Mouse (Mus musculus): ENCODE measurements around the gene Shank2. TPM values are rescaled to one million over a fixed set of nuclear protein-coding genes. Genes with fewer than 3 reads are reported as not detected.

The Shank2 gene
- polyA plus RNA-seq, 1 experiment from 2014 or later: 0.60 TPM

DNA sequence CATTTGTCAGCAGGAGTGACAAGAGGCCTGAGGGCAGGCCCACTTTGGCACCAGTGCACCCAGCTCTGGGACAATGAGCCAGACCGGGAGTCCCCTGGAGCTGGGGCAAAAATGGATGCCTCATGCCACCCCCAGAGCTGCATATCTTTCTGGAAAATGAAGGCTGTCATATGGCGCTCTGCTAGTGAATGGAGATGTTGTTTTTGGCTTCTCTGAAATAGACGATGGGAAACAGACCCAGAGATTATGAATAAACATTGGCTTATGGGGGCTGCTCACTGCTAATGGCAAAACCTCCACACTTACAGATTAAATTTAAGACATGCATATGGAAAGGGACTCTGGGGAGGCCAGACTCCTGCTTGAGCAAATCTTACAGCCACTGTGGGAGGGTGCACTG lies 202.6 kb downstream of the Shank2 start:
- 74% methylated on average over 3 of the region's 3 CpGs for WGBS
- ATAC-seq (ENCODE audit: insufficient number of reproducible peaks, insufficient read depth, low FRiP score, low TSS enrichment, low read depth): no peak

GRCm38 (mm10) chr7:144205161-144205560 lies 203.4 kb downstream of the Shank2 start:
- H3K36me3 ChIP-seq: no peaks in the 10 kb centered on the region
- no peak overlapping the region for H3K4me2 ChIP-seq
- H3K9me3 ChIP-seq: no peaks in the 10 kb centered on the region
- H3K4me1 ChIP-seq (replicated peaks): no peaks in the 10 kb centered on the region
- H3K27ac ChIP-seq: no peak overlapping the region
- H3K9ac ChIP-seq (replicated peaks): no peak overlapping the region
- no peak for ATAC-seq (ENCODE audit: insufficient number of reproducible peaks, insufficient read depth, low FRiP score, low TSS enrichment, low read depth)
- no peak overlapping the region for H3K4me3 ChIP-seq (replicated peaks)
- WGBS: 86% methylated on average over 1 of the region's 1 CpGs
- H3K27me3 ChIP-seq: peaks cover 9% of the 10 kb centered on the region; the same call in 1 of the 2 replicates

More for the DNA sequence above, 202.6 kb downstream of the Shank2 start:
- Histone ChIP-seq H3K27ac (no peak overlapping the region), H3K27me3 (peaks cover 9% of the 10 kb centered on the region; the same call in 1 of the 2 replicates), H3K9ac (replicated peaks) (no peak overlapping the region), H3K36me3 (no peaks in the 10 kb centered on the region), H3K9me3 (no peaks in the 10 kb centered on the region), H3K4me1 (replicated peaks) (no peaks in the 10 kb centered on the region), H3K4me3 (replicated peaks) (no peak overlapping the region), H3K4me2 (no peak overlapping the region)

DNA sequence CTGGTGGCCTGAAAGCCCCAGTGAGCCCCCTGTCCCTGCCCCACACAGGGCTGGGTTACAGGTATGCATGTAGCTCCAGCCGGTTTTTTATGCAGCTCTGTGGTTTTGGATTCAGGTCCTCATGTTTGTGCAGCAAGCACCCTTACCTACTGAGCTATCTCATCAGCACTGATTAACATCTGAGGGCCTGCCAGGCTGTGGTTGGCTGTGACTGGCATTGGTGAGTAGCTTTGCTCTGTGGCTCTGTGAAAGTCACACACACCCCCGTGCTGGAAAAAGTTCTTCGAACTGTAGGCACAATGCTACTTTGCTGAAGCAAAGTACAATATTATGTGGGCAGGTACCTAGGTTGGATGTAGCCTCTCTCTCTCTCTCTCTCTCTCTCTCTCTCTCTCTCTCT lies 204.1 kb downstream of the Shank2 start:
- 88% methylated on average over 3 of the region's 3 CpGs for WGBS
- ATAC-seq (ENCODE audit: insufficient number of reproducible peaks, insufficient read depth, low FRiP score, low TSS enrichment, low read depth): no peak

GRCm38 (mm10) chr7:144206254-144206653 lies 204.5 kb downstream of the Shank2 start:
- Histone ChIP-seq H3K9ac (replicated peaks) (no peak overlapping the region), H3K27me3 (peaks cover 9% of the 10 kb centered on the region; the same call in 1 of the 2 replicates), H3K36me3 (no peaks in the 10 kb centered on the region), H3K9me3 (no peaks in the 10 kb centered on the region), H3K4me3 (replicated peaks) (no peak overlapping the region), H3K4me1 (replicated peaks) (no peaks in the 10 kb centered on the region), H3K27ac (no peak overlapping the region), H3K4me2 (no peak overlapping the region)
- ATAC-seq (ENCODE audit: insufficient number of reproducible peaks, insufficient read depth, low FRiP score, low TSS enrichment, low read depth): no peak
- 82% methylated on average over 5 of the region's 5 CpGs for WGBS

More for the DNA sequence above, 204.1 kb downstream of the Shank2 start:
- no peaks in the 10 kb centered on the region for H3K9me3 ChIP-seq
- H3K4me2 ChIP-seq: no peak overlapping the region
- peaks cover 9% of the 10 kb centered on the region; the same call in 1 of the 2 replicates for H3K27me3 ChIP-seq
- no peaks in the 10 kb centered on the region for H3K36me3 ChIP-seq
- H3K9ac ChIP-seq (replicated peaks): no peak overlapping the region
- no peak overlapping the region for H3K27ac ChIP-seq
- H3K4me3 ChIP-seq (replicated peaks): no peak overlapping the region
- no peaks in the 10 kb centered on the region for H3K4me1 ChIP-seq (replicated peaks)

DNA sequence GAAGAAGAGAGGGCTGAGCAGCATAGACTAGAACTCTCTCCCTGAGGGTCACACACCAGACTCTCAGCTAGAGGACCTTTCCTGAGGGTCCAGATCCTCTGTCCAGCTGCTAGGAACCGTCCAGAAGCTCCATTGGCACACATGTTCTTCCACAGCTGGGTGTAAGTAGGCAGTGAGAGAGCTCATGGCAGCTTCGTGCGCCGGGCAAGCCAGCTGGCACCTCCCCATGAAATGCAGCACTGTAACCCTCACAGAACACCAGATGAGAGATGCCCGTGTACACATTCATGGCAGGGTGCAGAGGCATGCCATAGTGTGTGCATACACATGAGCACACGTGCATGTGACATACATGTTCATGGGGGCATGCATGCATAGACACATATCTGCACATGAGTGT lies 205.4 kb downstream of the Shank2 start:
- Histone ChIP-seq H3K27me3 (peaks cover 9% of the 10 kb centered on the region; the same call in 1 of the 2 replicates), H3K4me1 (replicated peaks) (no peaks in the 10 kb centered on the region), H3K27ac (no peak overlapping the region), H3K36me3 (no peaks in the 10 kb centered on the region), H3K9me3 (no peaks in the 10 kb centered on the region), H3K4me3 (replicated peaks) (no peak overlapping the region), H3K4me2 (no peak overlapping the region), H3K9ac (replicated peaks) (no peak overlapping the region)
- ATAC-seq (ENCODE audit: insufficient number of reproducible peaks, insufficient read depth, low FRiP score, low TSS enrichment, low read depth): no peak
- 82% methylated on average over 6 of the region's 6 CpGs for WGBS

GRCm38 (mm10) chr7:144207849-144208248 lies 206.1 kb downstream of the Shank2 start:
- H3K27ac ChIP-seq: no peak overlapping the region
- 19% methylated on average over 7 of the region's 7 CpGs for WGBS
- no peak overlapping the region for H3K9ac ChIP-seq (replicated peaks)
- no peaks in the 10 kb centered on the region for H3K36me3 ChIP-seq
- H3K4me3 ChIP-seq (replicated peaks): no peak overlapping the region
- H3K4me2 ChIP-seq: no peak overlapping the region
- H3K4me1 ChIP-seq (replicated peaks): no peaks in the 10 kb centered on the region
- H3K9me3 ChIP-seq: no peaks in the 10 kb centered on the region
- peaks cover 9% of the 10 kb centered on the region; the same call in 1 of the 2 replicates for H3K27me3 ChIP-seq
- ATAC-seq (ENCODE audit: insufficient number of reproducible peaks, insufficient read depth, low FRiP score, low TSS enrichment, low read depth): no peak

GRCm38 (mm10) chr7:144208628-144209027 lies 206.9 kb downstream of the Shank2 start:
- H3K9me3 ChIP-seq: no peaks in the 10 kb centered on the region
- no peak overlapping the region for H3K4me3 ChIP-seq (replicated peaks)
- WGBS: 75% methylated on average over 1 of the region's 1 CpGs

DNA sequence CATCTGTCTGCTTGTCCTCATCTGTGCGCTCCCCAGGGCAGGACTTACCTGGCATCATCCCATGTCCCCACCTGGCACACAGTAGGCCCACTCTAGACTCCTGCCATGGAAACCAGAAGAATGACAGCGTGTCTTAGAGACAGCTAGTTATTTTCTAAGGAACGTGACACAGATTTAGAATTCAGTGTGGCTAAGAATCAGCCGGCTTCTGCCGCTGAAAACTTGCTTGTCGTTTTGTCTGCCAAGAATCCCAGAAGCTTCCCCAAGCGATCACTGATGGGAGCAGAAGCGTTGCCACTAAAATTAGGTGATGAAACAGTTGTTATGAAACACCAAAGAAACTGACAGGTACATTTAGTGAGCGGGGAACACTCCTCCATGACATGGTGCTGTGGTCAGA lies 208.8 kb downstream of the Shank2 start:
- no peak overlapping the region for H3K4me3 ChIP-seq (replicated peaks)
- no peak overlapping the region for H3K9ac ChIP-seq (replicated peaks)
- ATAC-seq (ENCODE audit: insufficient number of reproducible peaks, insufficient read depth, low FRiP score, low TSS enrichment, low read depth): no peak
- peaks cover 9% of the 10 kb centered on the region; the same call in 1 of the 2 replicates for H3K27me3 ChIP-seq
- no peaks in the 10 kb centered on the region for H3K4me1 ChIP-seq (replicated peaks)
- 88% methylated on average over 9 of the region's 9 CpGs for WGBS
- H3K36me3 ChIP-seq: no peaks in the 10 kb centered on the region
- H3K27ac ChIP-seq: no peak overlapping the region
- no peaks in the 10 kb centered on the region for H3K9me3 ChIP-seq
- no peak overlapping the region for H3K4me2 ChIP-seq

More at GRCm38 (mm10) chr7:144208628-144209027, 206.9 kb downstream of the Shank2 start:
- H3K4me1 ChIP-seq (replicated peaks): no peaks in the 10 kb centered on the region
- no peak for ATAC-seq (ENCODE audit: insufficient number of reproducible peaks, insufficient read depth, low FRiP score, low TSS enrichment, low read depth)
- no peak overlapping the region for H3K27ac ChIP-seq
- H3K36me3 ChIP-seq: no peaks in the 10 kb centered on the region
- no peak overlapping the region for H3K4me2 ChIP-seq
- H3K9ac ChIP-seq (replicated peaks): no peak overlapping the region
- peaks cover 9% of the 10 kb centered on the region; the same call in 1 of the 2 replicates for H3K27me3 ChIP-seq

GRCm38 (mm10) chr7:144212694-144213093 lies 211.0 kb downstream of the Shank2 start:
- no peak overlapping the region for H3K27ac ChIP-seq
- H3K36me3 ChIP-seq: no peaks in the 10 kb centered on the region

GRCm38 (mm10) chr7:144217192-144217591 lies 215.5 kb downstream of the Shank2 start:
- ATAC-seq (ENCODE audit: insufficient number of reproducible peaks, insufficient read depth, low FRiP score, low TSS enrichment, low read depth): no peak
- WGBS: 4% methylated on average over 3 of the region's 3 CpGs
- Histone ChIP-seq H3K9ac (replicated peaks) (no peak overlapping the region), H3K36me3 (no peaks in the 10 kb centered on the region), H3K27me3 (peaks cover 3% of the 10 kb centered on the region; the same call in 1 of the 2 replicates), H3K4me1 (replicated peaks) (no peaks in the 10 kb centered on the region), H3K27ac (no peak overlapping the region), H3K4me3 (replicated peaks) (no peak overlapping the region), H3K9me3 (no peaks in the 10 kb centered on the region), H3K4me2 (no peak overlapping the region)

More at GRCm38 (mm10) chr7:144212694-144213093, 211.0 kb downstream of the Shank2 start:
- Histone ChIP-seq H3K9ac (replicated peaks) (no peak overlapping the region), H3K4me3 (replicated peaks) (no peak overlapping the region), H3K9me3 (no peaks in the 10 kb centered on the region), H3K4me2 (no peak overlapping the region), H3K27me3 (no peaks in the 10 kb centered on the region; the same call in 1 of the 2 replicates), H3K4me1 (replicated peaks) (no peaks in the 10 kb centered on the region)
- no peak for ATAC-seq (ENCODE audit: insufficient number of reproducible peaks, insufficient read depth, low FRiP score, low TSS enrichment, low read depth)

DNA sequence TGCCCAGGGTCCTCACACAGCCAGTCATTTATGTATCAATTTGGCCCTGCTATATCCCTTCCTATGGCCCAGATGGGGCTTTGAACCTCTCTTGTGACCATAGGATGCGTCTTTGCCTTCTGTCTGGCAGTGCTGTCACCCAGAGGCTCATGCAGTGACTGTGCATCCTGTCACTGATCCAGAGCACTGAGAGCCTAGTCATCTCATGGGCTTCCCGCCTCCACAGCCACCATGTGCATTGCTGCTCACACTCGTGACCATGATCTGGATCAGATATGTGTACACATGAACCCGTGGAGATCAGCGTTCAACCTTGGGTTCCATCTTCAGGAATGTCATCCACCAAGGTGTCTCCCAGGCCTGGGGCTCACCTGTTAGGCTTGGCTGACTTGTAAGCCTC lies 227.0 kb downstream of the Shank2 start:
- H3K4me2 ChIP-seq: no peak overlapping the region
- ATAC-seq (ENCODE audit: insufficient number of reproducible peaks, insufficient read depth, low FRiP score, low TSS enrichment, low read depth): no peak
- no peak overlapping the region for H3K9ac ChIP-seq (replicated peaks)
- no peaks in the 10 kb centered on the region for H3K4me1 ChIP-seq (replicated peaks)
- H3K4me3 ChIP-seq (replicated peaks): no peak overlapping the region
- WGBS: 82% methylated on average over 5 of the region's 5 CpGs
- H3K9me3 ChIP-seq: no peaks in the 10 kb centered on the region
- no peak overlapping the region for H3K27ac ChIP-seq
- H3K27me3 ChIP-seq: no peaks in the 10 kb centered on the region
- no peaks in the 10 kb centered on the region for H3K36me3 ChIP-seq

DNA sequence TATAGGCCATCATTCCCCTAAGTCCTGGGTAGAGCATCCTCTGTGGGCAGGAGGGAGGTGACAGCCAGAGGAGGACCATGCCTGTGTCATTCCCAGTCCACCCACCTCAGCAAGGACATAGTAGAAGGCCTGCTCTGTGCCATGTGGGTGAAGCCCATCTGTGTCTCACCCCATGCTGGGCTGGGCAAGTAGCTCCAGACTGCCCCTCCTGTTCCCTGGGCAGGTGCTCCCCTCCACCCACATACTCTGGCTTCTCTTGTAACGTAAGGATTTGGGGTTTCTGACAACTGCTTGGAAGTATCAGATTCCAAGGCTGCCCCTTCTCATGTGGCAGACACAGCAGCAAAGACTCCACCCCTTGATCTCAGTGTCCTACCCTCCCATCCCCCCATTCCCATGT lies 227.7 kb downstream of the Shank2 start:
- Histone ChIP-seq H3K27me3 (no peaks in the 10 kb centered on the region), H3K4me2 (no peak overlapping the region), H3K4me3 (replicated peaks) (no peak overlapping the region), H3K36me3 (no peaks in the 10 kb centered on the region), H3K9me3 (no peaks in the 10 kb centered on the region), H3K9ac (replicated peaks) (no peak overlapping the region), H3K27ac (no peak overlapping the region), H3K4me1 (replicated peaks) (no peaks in the 10 kb centered on the region)
- WGBS: 7% methylated on average over 1 of the region's 1 CpGs
- ATAC-seq (ENCODE audit: insufficient number of reproducible peaks, insufficient read depth, low FRiP score, low TSS enrichment, low read depth): 0 out of 2 replicates have a peak, but pooled peaks have one; percentile 56
